Mouse (Mus musculus): Measurements from ENCODE around the gene Pgf. TPM values are rescaled to one million over a fixed set of nuclear protein-coding genes. Genes with fewer than 3 reads are reported as not detected.

Pgf gene
- polyA plus RNA-seq, 2 experiments from 2014 or later: not detected

DNA sequence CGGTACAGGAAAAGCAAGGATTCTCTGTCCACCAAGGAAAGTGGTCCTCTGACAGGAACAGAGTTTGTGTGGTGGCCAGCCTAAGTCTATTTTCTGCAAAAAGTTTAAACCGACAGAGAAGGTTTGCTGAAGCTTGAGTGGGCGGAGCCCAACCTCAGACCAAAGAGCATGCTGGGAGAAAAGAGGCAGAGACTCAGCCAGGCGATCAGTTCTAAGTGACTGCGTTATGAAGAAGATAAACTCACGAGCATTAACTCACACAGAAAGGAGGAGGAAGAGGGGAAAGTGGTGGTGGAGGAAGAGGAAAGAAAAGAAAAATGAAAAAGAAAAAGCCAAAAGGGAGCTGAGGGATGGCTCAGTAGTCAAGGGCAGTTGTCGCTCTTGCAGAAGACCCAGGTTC lies 12.7 kb upstream of the Pgf start:
- ATAC-seq: no peak

DNA sequence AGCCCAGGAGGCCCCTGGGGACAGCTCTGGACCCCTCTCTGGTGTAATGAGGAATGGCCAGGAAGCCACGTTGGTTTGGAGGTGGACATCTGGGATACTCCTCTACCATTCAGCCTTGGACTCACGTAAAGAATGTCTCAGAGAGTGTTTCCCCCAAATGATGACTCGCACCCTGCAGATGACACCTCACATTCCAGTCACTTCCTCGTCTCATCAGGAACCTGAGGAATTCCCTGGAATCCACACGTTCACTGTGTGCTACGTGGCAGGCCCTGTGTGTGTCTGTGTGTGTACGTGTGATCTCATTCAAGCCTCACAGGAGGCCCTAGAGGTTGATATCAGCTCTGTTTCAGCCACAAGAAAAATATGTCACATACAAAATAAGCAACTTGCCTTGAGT lies 8.8 kb upstream of the Pgf start:
- no peak for ATAC-seq

DNA sequence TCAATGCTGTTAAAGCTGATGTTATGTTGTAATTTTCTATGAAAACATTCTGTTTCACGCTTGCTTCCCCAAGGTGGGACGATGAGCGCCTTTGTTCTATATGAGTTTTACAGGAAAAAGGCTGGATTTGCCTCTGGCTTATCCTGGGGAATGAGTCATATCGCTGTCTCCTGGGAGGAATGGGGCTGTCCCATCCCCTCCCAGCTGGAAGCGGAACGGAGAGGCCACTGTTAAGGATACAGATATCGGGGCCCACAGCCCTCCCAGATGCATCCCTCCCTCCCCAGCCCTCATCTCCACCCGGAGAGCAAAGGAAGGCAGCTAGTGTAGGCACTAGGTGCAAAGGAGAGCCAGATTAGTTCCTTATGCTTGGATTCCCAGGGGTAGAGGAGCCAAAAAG lies 8.2 kb upstream of the Pgf start:
- ATAC-seq: no peak

DNA sequence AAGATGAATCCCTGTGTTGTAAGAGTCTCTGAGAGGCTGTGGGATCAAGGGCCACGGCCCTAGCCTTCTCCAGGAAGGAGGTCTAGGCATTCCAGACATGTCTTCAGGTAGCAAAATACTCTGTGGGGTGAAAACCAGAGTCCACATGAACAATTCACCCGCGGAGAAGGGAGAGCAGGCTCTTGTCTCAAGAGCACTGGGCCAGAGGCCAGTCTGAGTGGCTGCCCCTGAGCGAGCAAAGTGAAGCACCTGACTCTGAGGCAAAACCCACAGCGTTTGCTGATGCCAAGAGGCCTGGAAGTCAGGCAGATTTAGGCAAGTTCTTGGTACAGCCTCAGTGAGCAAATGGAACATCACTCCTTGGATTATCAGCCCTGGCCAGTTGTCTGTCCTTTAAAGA lies 6.5 kb upstream of the Pgf start:
- ATAC-seq: no peak

DNA sequence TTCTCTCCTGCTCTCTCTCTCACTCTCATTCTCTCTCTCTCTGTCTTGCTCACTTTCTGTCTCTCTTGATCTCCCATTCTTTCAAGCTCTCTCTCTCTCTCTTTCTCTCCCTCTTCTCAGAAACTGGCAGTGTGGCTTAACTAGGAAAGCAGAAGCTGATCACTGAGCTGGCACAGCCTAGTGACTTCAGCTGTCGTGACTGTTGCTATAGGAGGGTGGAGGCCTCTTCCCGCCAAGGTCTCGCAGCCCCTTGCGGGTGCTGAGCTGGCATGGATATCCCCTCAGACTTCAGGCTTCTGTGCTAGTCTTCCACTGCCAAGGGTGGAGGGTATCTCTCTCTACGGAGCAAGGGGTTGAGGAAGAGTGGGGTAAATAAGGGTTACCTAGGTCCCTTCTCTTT lies 5.3 kb upstream of the Pgf start:
- no peak for ATAC-seq

DNA sequence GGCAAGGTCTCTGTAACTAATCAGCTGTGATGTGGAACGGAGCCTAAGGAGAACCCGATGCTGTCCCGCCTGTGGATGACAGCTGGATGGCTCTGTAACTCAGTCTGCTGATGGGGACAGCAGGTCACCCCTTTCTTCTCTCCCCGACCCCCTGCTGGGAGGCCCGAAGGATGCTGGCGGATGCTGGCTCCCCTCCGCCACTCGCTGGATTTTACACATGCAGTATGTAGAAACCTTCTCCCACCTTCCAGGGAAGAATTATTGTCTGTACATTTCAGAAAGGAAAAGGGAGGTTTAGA lies 4.7 kb upstream of the Pgf start:
- no peak for ATAC-seq

DNA sequence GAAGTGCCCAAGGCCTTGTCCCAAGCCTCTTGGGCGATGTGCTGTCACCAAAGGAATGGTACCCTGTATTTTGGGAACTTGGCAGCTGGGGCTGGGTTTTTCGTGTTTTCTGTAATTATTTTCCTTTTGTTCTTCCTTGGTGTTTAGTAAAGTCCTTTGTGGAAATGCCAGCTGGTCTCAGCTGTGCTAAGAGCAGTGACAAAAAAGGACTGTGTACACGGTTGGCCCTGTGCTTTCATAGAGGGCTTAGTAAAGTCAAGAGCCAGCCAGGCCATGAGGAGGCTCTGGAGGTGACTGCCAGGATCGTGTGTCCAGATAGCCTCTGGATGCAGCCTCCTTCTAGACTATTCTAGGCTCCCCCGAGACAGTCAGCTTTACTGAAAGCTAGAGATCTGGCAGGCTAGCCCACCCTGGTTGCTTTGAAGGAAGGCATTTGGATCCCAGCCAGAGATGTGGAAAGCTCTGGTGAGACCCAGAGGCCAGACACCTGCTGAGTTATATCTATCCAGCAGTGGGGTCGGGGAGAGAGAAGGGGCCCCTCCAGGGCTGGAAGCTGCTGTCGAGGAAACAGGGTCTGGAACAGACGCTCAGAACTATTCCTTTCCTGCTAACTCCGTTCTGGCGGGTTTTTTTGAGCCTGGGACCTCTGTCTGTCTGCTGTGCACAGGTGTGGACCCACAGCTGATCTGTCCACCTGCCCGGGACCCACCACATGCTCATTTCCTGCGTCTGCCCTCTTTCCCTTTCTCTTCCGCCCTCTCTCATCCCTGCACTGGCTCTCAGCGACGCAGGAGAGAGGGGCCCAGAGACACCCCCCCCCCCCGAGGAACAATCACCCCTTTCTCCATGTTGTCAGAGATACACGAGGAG lies 4.1 kb upstream of the Pgf start:
- no peak for ATAC-seq

DNA sequence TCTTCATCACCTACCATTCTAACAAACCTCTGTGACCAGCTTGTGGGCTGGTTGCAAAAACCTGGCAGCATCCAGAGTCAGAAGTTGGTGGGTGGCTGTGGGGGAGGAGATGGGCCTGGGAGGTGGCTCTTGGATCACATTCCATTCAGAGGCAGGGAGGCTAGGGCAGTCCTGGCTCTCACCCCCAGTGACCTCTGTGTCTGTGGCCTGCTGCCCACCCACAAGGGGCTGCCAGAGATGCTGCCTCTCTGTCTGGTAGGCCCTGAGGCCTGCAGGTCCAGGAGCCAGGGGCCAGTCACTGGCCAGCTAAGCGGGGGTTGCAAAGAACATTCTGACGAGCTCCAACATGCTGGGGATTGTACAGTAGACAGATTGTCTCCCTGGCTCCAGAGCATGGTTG lies 704 bp upstream of the Pgf start:
- no peak for ATAC-seq

DNA sequence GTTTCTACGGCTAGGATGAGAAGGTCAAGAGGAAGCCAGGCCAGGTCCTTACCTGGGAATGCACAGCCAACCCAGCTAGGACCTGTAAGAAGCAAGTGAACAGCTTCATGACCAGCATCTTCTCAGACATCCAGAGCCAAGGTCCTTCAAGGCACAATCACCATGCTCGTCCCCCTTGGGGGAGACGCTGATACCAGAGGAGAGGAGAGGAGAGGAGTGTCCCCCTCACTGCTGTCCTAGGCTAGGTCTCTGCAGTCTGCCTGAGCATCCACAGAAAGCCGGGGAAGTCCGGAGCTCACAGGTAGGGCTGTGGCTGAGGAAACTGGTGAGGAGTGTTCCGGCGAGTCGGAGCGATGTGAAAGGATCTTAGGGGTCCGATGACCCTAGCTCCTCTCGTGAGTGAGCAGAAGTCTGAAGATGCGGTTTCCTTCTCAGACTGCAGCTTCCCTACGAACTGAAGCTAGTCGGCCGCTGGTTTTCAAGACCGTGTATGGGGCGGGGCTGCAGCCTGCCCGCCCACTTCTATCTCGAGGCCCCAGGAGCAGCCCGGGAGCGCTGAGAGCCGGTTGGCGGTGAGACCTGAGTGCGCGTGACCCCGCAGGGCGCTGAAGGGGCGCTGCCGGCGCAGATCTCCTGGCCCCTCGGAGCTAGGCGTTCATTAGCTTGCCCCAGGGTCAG lies 605 bp downstream of the Pgf start:
- peak; percentile 86 for ATAC-seq

DNA sequence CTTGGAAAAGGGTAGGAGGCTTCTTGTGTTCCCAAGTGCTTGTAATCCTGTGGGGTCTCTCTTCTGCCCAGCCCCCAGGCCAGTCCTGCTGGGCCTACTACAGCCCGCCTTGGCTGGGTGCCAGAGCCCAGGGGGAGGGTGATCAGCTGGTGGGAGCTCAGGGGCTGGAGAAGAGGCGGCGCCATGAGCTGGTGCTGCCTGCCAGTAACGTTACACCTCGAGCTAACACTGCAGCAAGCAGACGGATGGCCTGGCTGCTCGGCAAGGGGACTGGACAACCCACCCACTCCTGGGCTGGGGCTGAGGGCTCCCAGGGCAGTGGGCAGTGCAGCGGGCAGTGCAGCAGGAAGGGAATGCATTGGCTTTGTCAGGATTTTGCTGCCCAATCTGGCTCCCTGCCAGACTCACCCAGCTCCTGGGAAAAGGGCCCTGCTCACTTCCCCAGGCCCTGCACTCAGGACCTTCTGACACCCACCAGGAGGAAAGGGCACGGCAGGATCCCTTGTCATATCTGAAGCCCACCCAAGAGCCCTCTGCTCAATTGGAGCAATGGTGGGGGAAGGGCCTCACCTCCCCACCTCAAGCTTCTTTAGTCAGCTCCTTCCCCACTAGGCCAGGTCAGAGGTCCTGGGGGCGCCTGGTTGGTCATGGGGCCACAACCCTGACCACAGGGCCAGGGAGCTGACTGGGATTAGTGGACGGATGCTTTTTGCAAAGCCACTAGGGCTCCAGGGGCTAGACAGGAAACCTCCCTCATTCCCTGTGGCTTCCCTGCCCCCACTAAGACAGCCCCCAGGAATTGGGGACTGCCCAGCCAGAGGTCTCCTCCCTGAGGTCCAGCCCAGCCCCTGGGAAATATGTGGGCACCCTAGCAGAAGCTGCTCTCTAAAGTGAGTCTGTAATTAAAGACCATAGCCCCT lies 1.4 kb downstream of the Pgf start:
- no peak for ATAC-seq

DNA sequence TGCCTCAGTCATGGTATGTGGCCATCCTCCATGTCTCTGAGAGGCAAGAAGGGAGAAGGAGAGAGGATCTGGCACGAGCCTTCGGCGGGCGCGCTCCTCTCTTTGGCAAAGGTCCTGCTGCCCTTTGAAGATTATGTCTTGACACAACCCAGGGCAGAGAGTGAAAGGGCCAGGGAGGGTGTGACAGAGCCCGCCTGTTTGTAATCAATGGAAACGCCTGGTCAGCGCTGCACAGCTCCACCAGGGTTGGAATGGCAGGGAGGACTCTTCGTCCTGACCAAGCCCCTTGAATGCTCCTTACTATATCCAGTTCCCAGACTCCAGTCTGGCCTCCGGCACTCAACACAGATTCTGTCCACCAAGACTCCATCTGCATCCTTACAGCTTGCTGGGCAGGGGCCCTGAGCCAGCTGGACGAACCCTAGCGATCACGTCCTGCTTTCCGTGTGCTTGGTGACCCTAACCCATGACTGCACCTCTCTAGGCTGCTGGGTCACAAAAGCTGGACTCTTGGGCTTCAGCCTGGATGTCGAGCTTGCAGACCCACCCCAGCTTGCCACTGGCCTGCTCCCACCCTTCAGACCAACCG lies 2.4 kb downstream of the Pgf start:
- no peak for ATAC-seq

DNA sequence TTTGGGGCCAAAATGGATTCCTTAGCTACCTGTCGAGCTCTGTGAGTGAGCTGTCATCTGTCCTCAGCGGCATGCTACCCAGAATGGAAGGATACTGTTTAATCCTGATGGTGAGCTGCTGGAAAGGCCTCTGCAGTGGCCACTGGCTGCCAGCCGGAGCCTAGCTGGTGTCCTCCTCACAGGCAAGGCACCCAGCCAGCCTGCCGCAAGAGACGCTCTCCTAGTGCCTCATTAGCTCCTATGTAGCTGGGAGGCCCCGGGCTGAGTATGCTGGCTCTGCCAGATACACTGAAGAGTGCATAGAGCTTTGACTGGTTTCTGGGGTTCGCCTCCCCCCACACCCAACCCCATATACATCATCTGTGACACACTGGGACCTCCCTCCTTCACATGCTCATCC lies 3.6 kb downstream of the Pgf start:
- no peak for ATAC-seq

DNA sequence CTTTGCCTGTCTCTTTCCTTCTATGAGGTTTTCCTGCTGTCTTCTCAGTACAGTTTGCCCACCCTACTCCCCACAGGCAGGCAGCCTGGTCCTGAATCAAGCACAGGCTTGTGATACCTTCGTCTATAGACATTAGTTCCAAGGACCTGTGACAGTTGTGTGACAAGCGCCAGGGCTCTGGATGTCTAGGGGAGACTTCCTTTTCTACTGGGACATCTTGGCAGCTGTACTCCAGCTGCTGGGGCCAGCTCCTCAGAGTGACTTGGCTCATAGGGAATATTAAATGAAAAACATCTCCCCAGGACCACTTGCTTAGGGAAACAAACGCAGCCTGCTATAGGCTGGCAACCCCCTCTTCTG lies 6.7 kb downstream of the Pgf start:
- ATAC-seq: no peak

DNA sequence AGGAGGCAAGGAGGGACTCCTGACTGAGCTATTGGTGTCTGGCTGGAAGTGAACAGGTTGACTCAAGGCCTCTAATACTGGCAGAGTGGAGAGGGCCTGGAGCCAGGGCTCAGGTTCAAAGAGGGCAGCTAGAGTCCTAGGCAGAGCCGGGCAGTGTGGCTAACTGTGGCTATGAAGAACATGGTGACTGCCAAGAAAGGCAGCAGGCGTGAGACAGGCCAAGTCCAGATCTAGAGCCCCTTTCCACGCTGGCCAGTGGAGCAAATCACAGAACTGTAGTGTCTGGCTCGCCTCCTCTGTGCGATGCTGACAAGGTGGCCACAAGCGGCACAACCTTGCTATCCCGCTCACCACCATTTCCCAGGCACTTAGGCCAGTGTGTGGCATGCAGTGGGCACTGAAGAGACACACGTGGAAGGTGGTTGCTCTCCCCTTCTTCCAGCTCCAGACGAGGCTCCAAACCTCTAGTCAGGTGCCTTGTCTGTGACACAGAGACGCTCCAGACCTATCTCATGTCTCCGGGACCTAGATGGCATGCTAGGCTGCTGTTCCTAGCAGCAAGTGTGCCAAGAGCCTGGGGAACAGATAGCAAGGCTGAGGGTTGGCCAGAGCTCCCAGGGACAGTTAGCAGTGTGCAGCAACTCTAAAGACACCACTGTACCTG lies 7.2 kb downstream of the Pgf start:
- no peak for ATAC-seq

DNA sequence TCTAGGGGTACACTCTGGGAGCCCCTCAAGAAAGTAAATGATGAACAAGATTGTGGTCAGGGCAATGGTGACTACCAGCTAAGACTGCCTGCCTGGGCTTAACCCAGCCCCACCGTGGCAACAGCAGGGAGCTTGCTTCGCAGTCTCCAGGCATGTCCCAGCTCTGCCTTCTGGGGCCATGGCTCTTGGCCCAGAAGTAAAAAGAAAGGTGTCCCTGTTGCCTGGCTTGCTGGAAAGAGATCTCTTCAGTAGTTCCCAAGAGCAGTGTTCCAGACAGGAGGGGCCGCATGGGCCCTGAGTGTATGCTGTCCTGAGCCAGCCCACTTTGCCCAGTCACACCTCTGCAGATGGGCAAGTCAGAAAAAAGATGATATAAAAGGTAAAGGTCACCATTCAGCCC lies 7.7 kb downstream of the Pgf start:
- ATAC-seq: no peak

DNA sequence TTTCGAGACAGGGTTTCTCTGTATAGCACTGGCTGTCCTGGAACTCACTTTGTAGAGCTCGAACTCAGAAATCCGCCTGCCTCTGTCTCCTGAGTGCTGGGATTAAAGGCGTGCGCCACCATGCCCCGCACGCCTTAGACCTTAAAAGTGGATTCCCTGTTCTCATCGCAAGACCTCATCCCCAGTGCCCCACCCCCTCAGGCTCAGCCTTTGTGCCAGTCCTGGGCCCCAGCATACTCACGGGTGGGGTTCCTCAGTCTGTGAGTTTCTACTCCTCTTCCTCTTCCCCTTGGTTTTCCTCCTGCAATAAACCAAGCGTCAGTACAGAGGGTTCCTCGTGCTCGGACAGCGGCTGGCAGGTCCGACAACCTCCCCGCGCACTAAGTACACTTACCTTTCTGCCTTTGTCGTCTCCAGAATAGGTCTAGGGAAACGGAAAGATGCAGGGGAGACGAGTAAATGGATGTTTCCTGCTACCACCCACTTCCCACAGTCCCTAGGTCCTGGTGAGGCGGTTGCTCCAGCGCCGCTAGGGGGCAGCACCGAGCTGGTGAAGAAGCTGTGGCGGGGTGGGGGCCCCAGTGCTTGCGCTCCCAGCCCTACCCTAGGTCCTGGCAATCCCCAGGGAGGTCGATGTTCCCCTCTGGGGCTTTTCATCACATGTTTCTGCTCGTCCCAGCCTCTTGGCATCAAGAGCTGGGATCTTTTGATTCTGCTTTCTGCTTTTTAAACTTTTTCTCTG lies 8.3 kb downstream of the Pgf start:
- peak; percentile 79 for ATAC-seq

DNA sequence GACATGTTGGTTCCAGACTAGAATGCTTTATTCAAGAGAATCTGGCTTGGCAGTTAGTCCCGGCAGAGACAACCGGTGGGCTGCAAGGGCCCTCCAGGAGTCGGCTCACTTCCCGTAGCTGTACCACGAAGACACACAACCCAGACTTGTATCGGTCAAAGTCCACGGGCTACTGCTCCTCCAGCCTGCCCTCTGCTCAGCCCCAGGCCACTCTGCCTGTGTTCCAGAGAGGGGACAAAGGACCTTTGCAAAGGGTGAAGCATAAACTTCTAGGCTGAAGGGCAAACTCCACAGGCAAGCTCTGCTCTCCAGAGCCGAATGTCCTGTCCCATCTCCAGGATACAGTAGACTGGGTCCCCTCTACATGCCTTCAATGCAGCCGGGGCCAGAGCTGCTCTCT lies 11.0 kb downstream of the Pgf start:
- no peak for ATAC-seq

DNA sequence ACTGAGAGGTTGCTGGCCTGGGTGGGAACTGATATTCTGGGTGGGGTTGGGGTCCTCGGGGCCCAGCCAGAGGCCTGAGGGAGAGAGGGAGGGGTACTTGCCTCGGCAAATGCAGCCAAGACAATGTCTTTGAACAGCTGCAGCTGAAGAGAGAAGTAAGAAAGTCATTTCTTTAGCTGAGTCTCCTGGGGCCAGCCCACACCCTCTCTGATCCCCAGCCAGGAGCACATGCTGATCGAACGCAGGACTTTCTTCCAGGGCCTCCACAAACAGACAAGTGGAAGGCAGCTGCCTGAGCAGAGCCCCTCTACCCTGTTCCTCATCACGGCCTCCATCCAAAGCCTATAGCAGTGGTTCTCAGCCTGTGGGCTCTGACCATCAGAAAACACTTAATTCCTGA lies 12.6 kb downstream of the Pgf start:
- no peak for ATAC-seq

DNA sequence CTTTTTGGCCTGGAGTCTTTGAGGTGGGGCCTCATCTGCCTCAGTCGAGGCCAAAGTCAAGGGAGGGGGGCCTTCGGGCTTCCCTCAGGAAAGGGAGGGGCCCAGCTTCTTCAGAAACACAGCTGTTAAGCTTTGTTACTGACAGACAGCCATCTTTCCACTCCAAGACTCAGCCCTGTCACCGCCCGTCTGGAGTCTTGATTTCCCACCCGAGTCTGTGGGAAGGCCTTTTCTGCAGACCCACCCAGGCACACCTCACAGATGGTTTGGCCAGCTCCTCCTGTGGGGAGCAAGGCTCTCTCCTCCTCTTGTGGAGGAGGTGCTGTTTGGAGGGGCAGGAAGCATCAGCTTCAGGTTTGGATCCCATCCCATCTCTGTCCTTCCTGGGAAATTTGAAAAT lies 18.0 kb downstream of the Pgf start:
- no peak for ATAC-seq

DNA sequence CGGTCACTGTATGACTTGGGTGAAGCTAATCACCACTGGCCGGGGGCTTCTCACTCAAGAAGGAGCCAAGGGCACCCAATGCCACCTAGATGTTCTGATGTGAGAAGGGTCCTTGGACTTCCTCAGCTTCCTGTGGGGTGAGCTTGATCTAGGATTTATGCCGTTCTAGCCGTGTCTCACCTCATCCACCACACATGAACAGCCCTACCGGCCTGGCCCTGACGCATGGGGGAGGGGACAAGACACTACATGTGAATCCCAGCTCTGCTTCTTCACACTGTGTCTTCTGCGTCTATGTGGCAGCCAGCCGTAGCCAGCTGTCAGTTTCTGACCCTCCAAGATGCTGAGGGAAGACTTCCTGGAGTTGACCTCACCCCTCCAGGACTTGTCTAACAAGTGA lies 18.8 kb downstream of the Pgf start:
- ATAC-seq: no peak

DNA sequence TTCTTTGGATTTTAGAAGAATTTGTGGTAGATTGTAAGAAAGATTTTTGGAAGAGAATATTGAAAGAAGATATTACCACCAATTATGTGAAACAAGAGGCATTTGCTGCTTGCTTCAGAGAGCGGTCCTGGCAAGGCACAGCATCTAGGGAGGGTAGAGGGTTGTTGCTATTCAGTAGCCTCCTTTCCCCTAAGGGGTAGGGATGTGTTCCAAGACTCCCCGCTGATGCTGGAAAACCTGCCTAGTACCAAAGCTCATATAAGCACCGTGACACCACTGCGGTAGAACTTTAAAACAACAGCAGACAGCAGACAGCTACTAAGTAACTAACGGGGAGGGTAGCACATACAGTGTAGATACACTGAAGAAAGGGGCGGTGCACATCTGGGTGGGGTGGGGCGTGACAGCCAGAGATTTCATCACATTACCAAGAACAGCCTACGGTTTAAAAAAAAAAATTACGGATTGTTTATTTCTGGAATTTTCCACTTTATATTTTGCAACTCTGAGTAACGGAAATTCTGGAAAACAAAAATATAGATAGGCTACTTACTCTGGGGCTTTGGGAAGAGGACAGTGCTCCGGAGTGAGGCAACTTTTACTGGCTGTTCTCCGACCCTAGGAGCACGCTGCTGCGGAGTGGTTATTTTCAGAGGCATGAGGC lies 19.7 kb downstream of the Pgf start:
- no peak for ATAC-seq

Data from CD4-positive, CD25-positive, alpha-beta regulatory T cell, adult 4 months (primary cell).